Mouse (Mus musculus): ENCODE results near the gene Igsf8. TPM values are rescaled to one million over a fixed set of nuclear protein-coding genes. Genes with fewer than 3 reads are reported as not detected.

The Igsf8 gene
- total RNA-seq (2023): 10 to 100 TPM; 25.3 to 31.9 TPM

DNA sequence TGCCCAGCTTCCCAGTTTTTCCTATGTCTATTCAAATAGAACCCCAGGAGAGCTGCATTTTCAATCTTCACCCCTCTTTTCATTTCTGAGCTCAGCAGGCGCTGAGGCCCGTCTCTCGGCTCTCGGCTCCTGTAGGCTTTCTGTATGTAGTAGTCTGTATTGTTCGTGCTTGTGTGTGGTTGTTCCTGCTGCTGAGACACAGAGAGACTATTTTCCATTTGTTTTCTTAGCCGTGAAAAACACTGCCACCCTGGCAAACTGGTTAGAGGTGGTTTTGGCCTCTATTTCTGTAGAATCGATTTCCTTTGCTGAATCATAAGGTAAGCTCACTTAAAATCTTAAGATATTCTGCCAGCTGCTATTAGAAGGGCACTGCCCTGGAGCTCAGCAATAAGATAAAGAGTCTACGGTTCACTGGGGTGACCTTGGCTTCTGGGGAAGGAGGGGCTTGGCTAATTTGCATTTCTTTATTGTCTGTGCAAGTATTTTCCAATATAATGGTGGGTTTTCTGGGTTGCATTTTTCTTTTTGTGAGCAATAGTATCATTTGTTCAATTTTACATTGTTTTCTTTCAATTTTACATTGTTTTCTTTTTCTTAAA lies at the start of gene Igsf8:
Gene Igsf8 (plus strand): TSS at position 165 of the 602 bp plus-strand sequence.

DNA sequence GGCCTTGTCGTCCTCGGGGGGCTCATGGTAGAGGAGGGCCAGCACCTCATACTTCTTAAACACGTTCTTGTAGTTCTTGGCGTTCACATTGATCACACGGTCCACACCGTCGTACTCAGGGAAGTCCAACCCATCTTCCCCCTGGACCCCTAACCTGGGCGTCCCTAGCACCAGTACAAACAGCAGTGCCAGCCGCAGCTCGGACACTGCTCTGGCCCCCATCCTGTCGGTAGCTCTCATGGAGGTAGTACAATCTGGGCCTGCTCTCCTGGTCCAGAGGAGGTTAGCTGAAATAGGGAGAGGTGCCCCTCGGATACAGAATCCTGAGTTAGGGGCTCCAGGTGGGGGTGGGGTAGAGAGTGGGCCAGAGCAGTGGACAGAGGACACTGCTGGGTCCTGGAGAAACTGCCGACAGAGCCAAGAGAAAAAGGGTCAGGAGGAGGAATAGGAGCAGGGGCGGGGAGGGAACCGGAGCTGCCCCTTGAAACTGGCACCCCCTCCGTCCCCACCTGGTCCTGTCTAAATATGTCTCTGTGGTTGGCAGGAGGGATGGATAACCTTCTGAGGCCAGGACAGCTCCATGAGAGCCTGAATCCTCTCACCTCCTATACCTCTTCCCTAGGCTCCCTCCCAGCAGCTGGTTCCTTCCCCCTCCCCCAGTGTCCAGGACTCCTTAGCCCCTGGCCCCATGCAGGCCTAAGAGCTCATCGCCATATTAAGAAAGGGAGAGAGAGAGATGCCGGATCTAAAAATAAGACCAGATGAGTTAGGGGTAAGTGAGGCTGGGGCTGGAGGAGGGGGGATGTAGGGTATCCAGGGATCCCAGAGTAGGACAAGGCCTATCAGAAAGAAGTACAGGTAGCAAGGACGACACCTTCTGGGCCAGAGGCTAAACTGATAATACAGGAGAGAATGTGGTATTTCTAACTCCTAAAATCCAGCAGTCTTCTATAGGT lies 41.7 kb upstream of the Igsf8 start, which contains the start of gene Casq1:
Gene Casq1 (minus strand): TSS at position 418 of the 956 bp plus-strand sequence.

DNA sequence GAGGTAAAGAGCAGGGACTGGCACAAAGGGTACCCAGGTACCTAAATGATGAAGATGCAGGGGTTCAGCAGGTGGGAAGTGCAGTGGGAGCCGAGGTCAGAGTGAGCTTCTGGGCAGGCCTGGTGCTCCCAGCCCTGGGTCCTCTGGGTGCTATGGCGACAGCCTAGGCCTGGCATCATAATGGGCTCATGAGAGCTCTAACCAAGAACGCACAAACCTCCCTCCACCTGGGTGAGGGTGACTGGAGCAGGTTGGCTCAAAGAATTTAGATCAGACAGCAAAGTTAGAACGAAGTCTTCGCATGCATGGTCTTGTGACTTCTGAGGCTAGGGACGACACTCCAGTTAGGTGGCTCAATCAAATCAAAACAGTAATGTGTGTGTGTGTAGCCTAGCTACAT lies 3.1 kb upstream of the Igsf8 start, which contains the start of gene Atp1a4:
Gene Atp1a4 (minus strand): TSS at position 101 of the 400 bp plus-strand sequence.

DNA sequence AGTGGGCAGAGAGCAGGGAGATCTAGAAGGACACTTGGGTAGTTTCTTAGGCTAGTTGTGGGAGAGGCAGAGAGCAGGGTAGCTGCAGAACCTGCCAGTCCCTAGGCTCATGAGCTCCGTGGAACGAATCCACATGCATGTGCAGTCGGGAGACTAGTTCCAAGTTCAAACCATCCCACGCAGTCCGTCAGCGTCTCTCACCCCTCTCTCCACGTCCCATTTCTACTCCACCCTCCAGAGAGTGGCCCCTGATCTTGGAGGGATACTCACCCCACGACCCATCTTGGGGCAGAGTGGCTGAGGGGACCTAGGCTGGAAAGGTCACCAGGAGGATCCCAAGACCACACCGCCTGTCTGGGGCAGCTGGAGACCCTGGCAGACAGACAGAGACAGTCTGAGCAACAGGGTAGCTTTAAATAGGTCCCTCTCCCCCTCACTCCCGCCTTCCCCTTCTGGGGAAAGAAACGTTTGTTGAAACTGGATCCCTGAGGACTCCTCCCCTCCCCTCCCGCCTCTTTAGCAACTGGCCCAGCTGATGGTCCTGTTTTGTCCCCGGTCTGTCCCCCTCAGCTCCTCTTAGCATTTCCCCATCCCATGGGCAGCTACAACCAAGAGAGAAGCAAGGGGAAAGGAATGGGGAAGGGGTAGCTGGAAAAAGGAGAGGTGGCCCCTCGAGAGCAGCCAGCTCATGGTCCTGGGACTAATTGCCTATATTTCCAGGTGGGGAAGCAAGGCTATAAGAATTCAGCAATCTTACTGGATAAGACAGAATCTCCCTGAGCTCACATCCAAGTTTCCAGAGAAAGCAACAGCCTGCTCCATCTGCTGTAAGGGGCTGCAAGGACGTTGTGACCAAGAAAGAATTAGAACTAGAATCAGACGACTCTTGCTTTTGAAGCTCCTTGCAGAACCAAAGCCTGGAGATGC lies 36.4 kb downstream of the Igsf8 start, which contains the start of gene Atp1a2:
Gene Atp1a2 (minus strand): TSS at position 454 of the 927 bp plus-strand sequence.

DNA sequence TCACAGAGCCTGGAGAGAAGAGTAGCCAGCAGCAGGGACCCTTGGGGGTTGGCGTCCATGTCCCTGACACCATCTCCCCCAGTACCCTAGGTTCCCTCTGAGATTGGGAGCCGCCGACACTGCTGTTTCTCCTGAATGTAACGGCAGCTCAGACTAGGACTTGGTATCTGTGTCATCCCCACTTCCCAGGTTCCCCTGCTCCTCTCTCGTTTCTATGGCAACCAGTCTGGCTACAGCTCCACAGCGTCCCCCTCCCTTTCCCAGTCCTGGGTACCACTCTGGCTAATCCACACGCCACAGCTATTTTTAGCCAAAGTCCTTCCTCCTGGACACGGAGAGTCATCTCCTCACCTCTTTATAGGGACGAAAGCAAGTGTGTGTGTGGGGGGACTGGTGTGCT lies 67.7 kb downstream of the Igsf8 start, which contains the start of gene Kcnj9:
Gene Kcnj9 (minus strand): TSS at position 188 of the 400 bp plus-strand sequence.

DNA sequence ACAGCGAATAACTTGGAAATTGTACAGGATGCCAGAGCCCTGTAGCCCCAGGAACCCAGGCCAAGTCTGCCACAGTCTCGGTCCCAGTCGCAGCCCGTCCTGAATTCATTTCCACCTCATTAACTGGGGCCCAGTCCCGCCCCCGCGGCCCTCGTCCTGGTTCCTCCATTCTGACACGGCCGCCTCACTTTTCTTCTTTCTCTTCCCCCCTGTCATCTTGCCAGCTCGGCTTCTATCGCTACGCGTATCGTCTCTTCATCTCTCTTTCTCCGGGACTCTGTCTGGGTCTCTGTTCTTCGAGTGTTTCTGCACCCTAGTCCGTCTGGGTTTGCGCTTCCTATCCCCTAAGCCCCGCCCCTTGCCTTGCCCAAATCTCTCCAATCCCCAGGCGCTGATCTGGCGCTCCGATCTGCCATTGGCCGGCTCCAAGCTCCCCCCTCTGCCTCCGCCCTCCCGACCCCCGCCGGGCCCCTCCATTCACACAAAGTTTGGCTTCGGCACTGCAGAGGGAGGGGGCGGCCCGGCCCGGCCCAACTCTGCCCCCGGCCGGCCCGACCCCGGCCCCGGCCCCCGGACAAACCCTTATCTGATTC lies 79.4 kb downstream of the Igsf8 start, which contains the start of gene Kcnj10:
Gene Kcnj10 (plus strand): TSS at position 482 of the 593 bp plus-strand sequence.

Other genes starting within 250 kb of the Igsf8 start
- 10 to 100 TPM in 1 of 2 experiments, 1 to 10 TPM in 1; 7.7 to 10.8 TPM for gene Vangl2, start 233.2 kb upstream of the Igsf8 start, total RNA-seq (2023)
- gene Nhlh1, start 204.1 kb upstream of the Igsf8 start, total RNA-seq (2023): not detected
- gene Copa, start 179.1 kb upstream of the Igsf8 start, total RNA-seq (2023): 100 to 1,000 TPM; 159 to 165 TPM
- 100 to 1,000 TPM; 102 to 113 TPM for gene Ncstn, start 178.8 kb upstream of the Igsf8 start, total RNA-seq (2023)
- gene Pex19, start 134.9 kb upstream of the Igsf8 start, total RNA-seq (2023): 10 to 100 TPM; 55.2 to 59.4 TPM
- 100 to 1,000 TPM; 118 to 123 TPM for gene Dcaf8, start 113.6 kb upstream of the Igsf8 start, total RNA-seq (2023)
- 10 to 100 TPM; 22.0 to 22.5 TPM for gene Pea15a, start 54.8 kb upstream of the Igsf8 start, total RNA-seq (2023)
- gene Casq1, start 41.8 kb upstream of the Igsf8 start, total RNA-seq (2023): not detected
- not detected for gene Atp1a4, start 3.2 kb upstream of the Igsf8 start, total RNA-seq (2023)
- not detected for gene Atp1a2, start 36.4 kb downstream of the Igsf8 start, total RNA-seq (2023)
- gene Kcnj9, start 67.7 kb downstream of the Igsf8 start, total RNA-seq (2023): not detected
- under 1 TPM; 0.21 to 0.96 TPM for gene Kcnj10, start 79.6 kb downstream of the Igsf8 start, total RNA-seq (2023)
- 10 to 100 TPM; 30.8 to 34.7 TPM for gene Pigm, start 114.9 kb downstream of the Igsf8 start, total RNA-seq (2023)
- 1 to 10 TPM; 2.1 to 4.4 TPM for gene Slamf9, start 213.7 kb downstream of the Igsf8 start, total RNA-seq (2023)
- gene Igsf9, start 220.1 kb downstream of the Igsf8 start, total RNA-seq (2023): 10 to 100 TPM; 10.7 to 11.0 TPM
- 100 to 1,000 TPM; 108 to 129 TPM for gene Tagln2, start 238.4 kb downstream of the Igsf8 start, total RNA-seq (2023)

Measured in B cell, adult 67 days (primary cell).